Mouse (Mus musculus) CH12.LX (cell line): Measurements from ENCODE around the gene Spata25. TPM values are rescaled to one million over a fixed set of nuclear protein-coding genes. Genes with fewer than 3 reads are reported as not detected.

Experiments
- DNase-seq: peaks from one replicate; pipeline ENCODE4 v3.0.0-alpha.2; 2013; ENCODE audit errors: extremely low read depth
- H3K27ac ChIP-seq: 2 replicates; pipeline ENCODE4 v1.5.1; 2012; ENCODE audit warnings: low read depth, mild to moderate bottlenecking, control low read depth, moderate library complexity; ENCODE audit not compliant: insufficient read depth
- H3K27me3 ChIP-seq: replicated peaks from 2 replicates; pipeline ENCODE3; 2012; ENCODE audit warnings: inconsistent platforms
- H3K36me3 ChIP-seq, 2 experiments: replicated peaks in 1 of 2; 2 replicates each; pipeline versions ENCODE3 to v1.6.1; 2012; ENCODE audit warnings: inconsistent platforms in 1 of 2, low read length in 1 of 2, mild to moderate bottlenecking in 1 of 2, mixed read lengths in 1 of 2, moderate library complexity in 1 of 2; ENCODE audit not compliant: control insufficient read depth in 1 of 2, insufficient read depth in 1 of 2
- H3K4me1 ChIP-seq, 2 experiments: 2 replicates each; pipeline ENCODE4 v1.6.1; 2012; ENCODE audit warnings: inconsistent platforms in 1 of 2, moderate library complexity in 1 of 2; ENCODE audit not compliant: insufficient read depth in 2 of 2, control insufficient read depth in 1 of 2
- H3K4me2 ChIP-seq: 2 replicates; pipeline ENCODE4 v1.6.1; 2012; ENCODE audit warnings: low read depth, mild to moderate bottlenecking, control low read depth; ENCODE audit not compliant: poor library complexity, insufficient read depth, severe bottlenecking
- H3K4me3 ChIP-seq, 3 experiments: fragments of 150-350 bp in 1 of 3; sonication (generic) in 1 of 3; replicated peaks in 1 of 3; 2 replicates each; pipeline versions ENCODE3 to v1.5.1; 2011 to 2012; ENCODE audit warnings: low read depth in 2 of 3, low read length in 2 of 3, mild to moderate bottlenecking in 2 of 3, moderate library complexity in 2 of 3, control low read depth in 1 of 3, improper control_type of control experiment in 1 of 3, inconsistent platforms in 1 of 3, mixed read lengths in 1 of 3; ENCODE audit not compliant: poor library complexity in 1 of 3
- H3K79me2 ChIP-seq: replicated peaks from 2 replicates; pipeline ENCODE4 v1.6.1; 2012; ENCODE audit warnings: mild to moderate bottlenecking, moderate library complexity; ENCODE audit not compliant: control insufficient read depth, poor library complexity, insufficient read depth, severe bottlenecking; ENCODE audit errors: extremely low read depth
- H3K9ac ChIP-seq: 2 replicates; pipeline ENCODE4 v1.6.1; 2012; ENCODE audit warnings: low read depth, mild to moderate bottlenecking, control low read depth, moderate library complexity; ENCODE audit not compliant: insufficient read depth
- H3K9me3 ChIP-seq: replicated peaks from 2 replicates; pipeline ENCODE3; 2012; ENCODE audit warnings: low read length, inconsistent platforms, mixed read lengths
- BHLHE40 ChIP-seq: IDR thresholded peaks from 2 replicates; pipeline ENCODE4 v1.6.1; 2011; ENCODE audit warnings: mild to moderate bottlenecking, low read depth, low read length, improper control_type of control experiment
- CHD1 ChIP-seq: IDR thresholded peaks from 2 replicates; pipeline ENCODE4 v1.6.1; 2012; ENCODE audit warnings: low read depth, low read length, improper control_type of control experiment, inconsistent platforms
- CTCF ChIP-seq, 2 experiments: IDR thresholded peaks in 1 of 2; conservative IDR thresholded peaks in 1 of 2; 2 replicates each; pipeline ENCODE4 v1.5.1; 2011 to 2012; ENCODE audit warnings: low read depth in 2 of 2, low read length in 2 of 2, improper control_type of control experiment in 1 of 2, inconsistent platforms in 1 of 2, mild to moderate bottlenecking in 1 of 2, moderate library complexity in 1 of 2
- E2F4 ChIP-seq: IDR thresholded peaks from 2 replicates; pipeline ENCODE4 v1.6.1; 2011; ENCODE audit warnings: low read depth, low read length, improper control_type of control experiment; ENCODE audit not compliant: insufficient replicate concordance
- ELF1 ChIP-seq: IDR thresholded peaks from 2 replicates; pipeline ENCODE4 v1.6.1; 2014; ENCODE audit warnings: low read depth, mild to moderate bottlenecking, inconsistent platforms, low read length, improper control_type of control experiment
- EP300 ChIP-seq: IDR thresholded peaks from 2 replicates; pipeline ENCODE4 v1.6.1; 2011; ENCODE audit warnings: low read length, improper control_type of control experiment
- ETS1 ChIP-seq: conservative IDR thresholded peaks from 2 replicates; pipeline ENCODE4 v1.6.1; 2012; ENCODE audit warnings: low read depth, mild to moderate bottlenecking, inconsistent platforms, low read length, improper control_type of control experiment, moderate library complexity
- GABPA ChIP-seq: IDR thresholded peaks from 2 replicates; pipeline ENCODE4 v1.6.1; 2012; ENCODE audit warnings: low read depth, low read length, improper control_type of control experiment, inconsistent platforms; ENCODE audit not compliant: insufficient replicate concordance
- HCFC1 ChIP-seq: IDR thresholded peaks from 2 replicates; pipeline ENCODE4 v1.6.1; 2012; ENCODE audit warnings: low read depth, mild to moderate bottlenecking, inconsistent platforms, low read length, improper control_type of control experiment
- JUN ChIP-seq: IDR thresholded peaks from 2 replicates; pipeline ENCODE4 v1.6.1; 2011; ENCODE audit warnings: low read depth, mild to moderate bottlenecking, low read length, improper control_type of control experiment, moderate library complexity; ENCODE audit not compliant: insufficient read depth
- KAT2A ChIP-seq: IDR thresholded peaks from 2 replicates; pipeline ENCODE4 v1.6.1; 2012; ENCODE audit warnings: low read length, improper control_type of control experiment, inconsistent platforms; ENCODE audit not compliant: insufficient replicate concordance
- MAX ChIP-seq: IDR thresholded peaks from 2 replicates; pipeline ENCODE4 v1.6.1; 2011; ENCODE audit warnings: low read length, improper control_type of control experiment
- MXI1 ChIP-seq: IDR thresholded peaks from 2 replicates; pipeline ENCODE4 v1.6.1; 2011; ENCODE audit warnings: mild to moderate bottlenecking, low read depth, low read length, improper control_type of control experiment
- MYC ChIP-seq: IDR thresholded peaks from 2 replicates; pipeline ENCODE4 v1.6.1; 2011; ENCODE audit warnings: low read depth, mild to moderate bottlenecking, improper control_type of control experiment, low read length
- NELFE ChIP-seq: IDR thresholded peaks from 2 replicates; pipeline ENCODE4 v1.6.1; 2011; ENCODE audit warnings: low read depth, low read length, improper control_type of control experiment
- NRF1 ChIP-seq: IDR thresholded peaks from 2 replicates; pipeline ENCODE4 v1.6.1; 2014; ENCODE audit warnings: low read depth, mild to moderate bottlenecking, inconsistent platforms, low read length, improper control_type of control experiment, moderate library complexity
- PAX5 ChIP-seq: IDR thresholded peaks from 2 replicates; pipeline ENCODE4 v1.6.1; 2012; ENCODE audit warnings: low read length, inconsistent platforms, mixed read lengths
- POLR2AphosphoS2 ChIP-seq: IDR thresholded peaks from 2 replicates; pipeline ENCODE4 v1.6.1; 2011; ENCODE audit warnings: low read depth, low read length, improper control_type of control experiment
- SIN3A ChIP-seq: IDR thresholded peaks from 2 replicates; pipeline ENCODE4 v1.6.1; 2012; ENCODE audit warnings: low read length, improper control_type of control experiment, inconsistent platforms
- SMC3 ChIP-seq: IDR thresholded peaks from 2 replicates; pipeline ENCODE4 v1.6.1; 2011; ENCODE audit warnings: low read depth, low read length, improper control_type of control experiment
- TBP ChIP-seq: conservative IDR thresholded peaks from 2 replicates; pipeline ENCODE4 v1.6.1; 2011; ENCODE audit warnings: low read depth, low read length, improper control_type of control experiment
- TCF12 ChIP-seq: IDR thresholded peaks from 2 replicates; pipeline ENCODE4 v1.6.1; 2014; ENCODE audit warnings: low read depth, mild to moderate bottlenecking, inconsistent platforms, low read length, improper control_type of control experiment
- UBTF ChIP-seq: IDR thresholded peaks from 2 replicates; pipeline ENCODE4 v1.6.1; 2012; ENCODE audit warnings: low read depth, mild to moderate bottlenecking, inconsistent platforms, low read length, improper control_type of control experiment, moderate library complexity
- USF1 ChIP-seq: IDR thresholded peaks from 2 replicates; pipeline ENCODE4 v1.6.1; 2014; ENCODE audit warnings: low read depth, mild to moderate bottlenecking, inconsistent platforms, low read length, improper control_type of control experiment
- USF2 ChIP-seq: conservative IDR thresholded peaks from 2 replicates; pipeline ENCODE4 v1.6.1; 2011; ENCODE audit warnings: low read depth, low read length, improper control_type of control experiment
- ZC3H11A ChIP-seq: IDR thresholded peaks from 2 replicates; pipeline ENCODE4 v1.6.1; 2012; ENCODE audit warnings: low read depth, mild to moderate bottlenecking, inconsistent platforms, low read length, improper control_type of control experiment
- ZKSCAN1 ChIP-seq: IDR thresholded peaks from 2 replicates; pipeline ENCODE4 v1.6.1; 2012; ENCODE audit warnings: low read depth, inconsistent platforms, low read length, improper control_type of control experiment, borderline replicate concordance
- ZNF384 ChIP-seq: IDR thresholded peaks from 2 replicates; pipeline ENCODE4 v1.6.1; 2012; ENCODE audit warnings: low read depth, low read length, improper control_type of control experiment, inconsistent platforms
- dilution Hi-C: fragments of 300-500 bp; cut with MboI; formaldehyde crosslinking; loops from 2 replicates; pipeline ENCODE4 v1.14.3; 2020; ENCODE audit warnings: low sequenced_read_pairs; ENCODE audit not compliant: extremely low pct_unique_long_range_greater_than_20kb, extremely low pct_ligation_motif_present
- in situ Hi-C: fragments of 300-500 bp; cut with MboI; formaldehyde crosslinking; loops from 3 replicates; pipeline ENCODE4 v1.14.3; 2019; ENCODE audit warnings: low sequenced_read_pairs, low pct_ligation_motif_present, low pct_unique_long_range_greater_than_20kb, mixed read lengths
- polyA plus RNA-seq: library from polyadenylated mRNA; unstranded; fragments of >175 nt; gene quantifications from 2 replicates; pipeline ENCODE4 v1.2.1, GENCODE M21; 2012; ENCODE audit warnings: low read depth; ENCODE audit not compliant: insufficient read length
- total RNA-seq, 2 experiments: library from RNA; depleted of rRNA; stranded (reverse); fragments of 300-350 nt in 1 of 2; fragments of >200 nt in 1 of 2; gene quantifications; 2 replicates each; pipeline ENCODE4 v1.2.3; 2012 to 2014

Gene Spata25
- total and polyA plus RNA-seq, 3 experiments, result not detected

DNA sequence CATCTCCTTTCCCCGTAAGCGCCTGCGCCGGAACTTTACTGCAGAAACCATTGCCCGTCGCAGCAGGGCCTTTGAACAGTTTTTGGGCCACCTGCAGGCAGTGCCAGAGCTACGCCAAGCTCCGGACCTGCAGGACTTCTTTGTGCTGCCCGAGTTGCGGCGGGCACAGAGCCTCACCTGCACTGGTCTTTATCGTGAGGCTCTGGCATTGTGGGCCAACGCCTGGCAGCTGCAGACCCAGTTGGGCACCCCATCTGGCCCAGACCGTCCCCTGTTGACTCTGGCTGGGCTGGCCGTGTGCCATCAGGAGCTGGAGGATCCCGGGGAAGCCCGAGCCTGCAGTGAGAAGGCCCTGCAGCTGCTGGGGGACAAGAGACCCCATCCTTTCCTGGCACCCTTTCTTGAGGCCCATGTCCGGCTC is 36.5 kb downstream of the Spata25 start:
- no peak overlapping the region for H3K9ac ChIP-seq
- no peak overlapping the region for H3K4me3 ChIP-seq
- DNase-seq, result no peak
- H3K4me1 ChIP-seq, result peaks cover 0 to 7% of the 10 kb centered on the region in 2 experiments; a peak in 3 of 4 replicates
- no peak overlapping the region for H3K27ac ChIP-seq
- no peaks in the 10 kb centered on the region for H3K79me2 ChIP-seq
- in situ Hi-C loops, result no loop called here
- H3K9me3 ChIP-seq, result no peaks in the 10 kb centered on the region
- dilution Hi-C loops, result no loop called here
- peaks cover 44 to 78% of the 10 kb centered on the region in 2 experiments for H3K36me3 ChIP-seq
- no peak overlapping the region for H3K4me2 ChIP-seq
- TF ChIP-seq ELF1 (no peak), POLR2AphosphoS2 (no peak), SIN3A (no peak), UBTF (no peak), PAX5 (no peak), CHD1 (no peak), ZNF384 (no peak), TCF12 (no peak), TBP (no peak), MYC (no peak), CTCF (conservative IDR thresholded peaks at IDR 0.05 in 1 of 2, IDR thresholded peaks at IDR 0.05 in 1 of 2; ENCODE audit: low read depth in 2 of 2, low read length in 2 of 2) (no peak), SMC3 (no peak), ZKSCAN1 (no peak), ZC3H11A (no peak), NELFE (no peak), EP300 (no peak)
- H3K27me3 ChIP-seq, result no peaks in the 10 kb centered on the region

DNA sequence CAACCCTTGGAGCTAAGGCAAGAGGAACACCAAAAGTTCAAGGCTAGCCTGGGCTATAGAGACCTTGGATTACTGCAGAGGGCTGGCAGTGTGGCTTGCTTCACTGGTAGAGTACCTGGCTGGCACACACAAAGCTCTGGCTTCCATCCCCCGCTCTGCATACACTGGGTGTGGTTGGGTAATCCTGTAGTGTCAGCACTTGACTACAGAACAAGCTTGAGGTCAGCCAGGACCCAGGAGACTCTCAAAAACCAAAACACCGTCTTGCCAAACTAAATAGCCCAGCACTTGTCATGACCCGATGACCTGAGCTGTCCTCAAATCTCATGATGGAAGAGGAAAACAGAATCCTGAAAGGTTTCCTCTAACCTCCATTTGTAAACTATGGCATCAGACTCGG is 37.9 kb downstream of the Spata25 start:
- no peak overlapping the region for H3K4me3 ChIP-seq
- no peak for DNase-seq

More for the DNA sequence above, 37.9 kb downstream of the Spata25 start:
- Histone ChIP-seq H3K4me1 (peaks cover 7 to 17% of the 10 kb centered on the region in 2 experiments), H3K9me3 (no peaks in the 10 kb centered on the region), H3K27me3 (no peaks in the 10 kb centered on the region), H3K4me2 (no peak overlapping the region), H3K9ac (no peak overlapping the region), H3K79me2 (no peaks in the 10 kb centered on the region), H3K36me3 (peaks cover 30 to 64% of the 10 kb centered on the region in 2 experiments), H3K27ac (no peak overlapping the region)
- TF ChIP-seq TBP (no peak), EP300 (no peak), SIN3A (no peak), JUN (no peak), UBTF (no peak), BHLHE40 (no peak), ELF1 (no peak), MXI1 (no peak), E2F4 (no peak), MAX (no peak), USF2 (no peak), KAT2A (no peak), TCF12 (no peak), HCFC1 (no peak), NRF1 (no peak), GABPA (no peak), USF1 (no peak), ZNF384 (no peak), ETS1 (no peak)
- dilution Hi-C loops (no loop called here), in situ Hi-C loops (no loop called here)
